Mouse (Mus musculus) MEL (cell line): ENCODE results near the gene 4930432M17Rik. TPM values are rescaled to one million over a fixed set of nuclear protein-coding genes. Genes with fewer than 3 reads are reported as not detected.

Experiments
- DNase-seq: peaks from one replicate; pipeline ENCODE4 v3.0.0; 2011; ENCODE audit warnings: low read depth, low spot score
- H3K27ac ChIP-seq: 2 replicates; pipeline ENCODE4 v1.5.1; 2012; ENCODE audit warnings: low read depth, mild to moderate bottlenecking, control low read depth, low read length, moderate library complexity; ENCODE audit not compliant: control insufficient read depth
- H3K27me3 ChIP-seq, 2 experiments: fragments of 150-350 bp in 1 of 2; sonication (generic) in 1 of 2; 2 replicates each; pipeline ENCODE4 v1.6.1; 2012; ENCODE audit warnings: low read length in 2 of 2, mild to moderate bottlenecking in 2 of 2, improper control_type of control experiment in 1 of 2, moderate library complexity in 1 of 2; ENCODE audit not compliant: insufficient read depth in 2 of 2, control insufficient read depth in 1 of 2
- H3K36me3 ChIP-seq, 2 experiments: 2 replicates each; pipeline ENCODE4 v1.6.1; 2012 to 2014; ENCODE audit warnings: low read length in 2 of 2, improper control_type of control experiment in 1 of 2, inconsistent platforms in 1 of 2, mild to moderate bottlenecking in 1 of 2; ENCODE audit not compliant: insufficient read depth in 2 of 2, control insufficient read depth in 1 of 2
- H3K4me1 ChIP-seq, 2 experiments: fragments of 150-350 bp in 1 of 2; sonication (generic) in 1 of 2; 2 replicates each; pipeline ENCODE4 v1.6.1; 2012; ENCODE audit warnings: low read length in 2 of 2, improper control_type of control experiment in 1 of 2, mild to moderate bottlenecking in 1 of 2; ENCODE audit not compliant: insufficient read depth in 2 of 2, control insufficient read depth in 1 of 2
- H3K4me3 ChIP-seq, 2 experiments: fragments of 150-350 bp in 1 of 2; sonication (generic) in 1 of 2; 2 replicates each; pipeline ENCODE4 v1.5.1; 2012; ENCODE audit warnings: low read depth in 2 of 2, low read length in 2 of 2, mild to moderate bottlenecking in 2 of 2, moderate library complexity in 2 of 2, control low read depth in 1 of 2, improper control_type of control experiment in 1 of 2; ENCODE audit not compliant: control insufficient read depth in 1 of 2, insufficient read depth in 1 of 2
- H3K79me2 ChIP-seq: 2 replicates; pipeline ENCODE4 v1.6.1; 2012; ENCODE audit warnings: mild to moderate bottlenecking, low read length, moderate library complexity; ENCODE audit not compliant: control insufficient read depth, poor library complexity, insufficient read depth
- H3K9ac ChIP-seq: 2 replicates; pipeline ENCODE4 v1.6.1; 2012; ENCODE audit warnings: low read depth, mild to moderate bottlenecking, control low read depth, low read length, moderate library complexity; ENCODE audit not compliant: control insufficient read depth, poor library complexity, severe bottlenecking
- H3K9me3 ChIP-seq: fragments of 150-350 bp; sonication (generic); replicated peaks from 2 replicates; pipeline ENCODE4 v1.6.1; 2012; ENCODE audit warnings: mild to moderate bottlenecking, low read length, improper control_type of control experiment, moderate library complexity; ENCODE audit not compliant: insufficient read depth
- BHLHE40 ChIP-seq: IDR thresholded peaks from 2 replicates; pipeline ENCODE4 v1.6.1; 2012; ENCODE audit warnings: low read depth, mild to moderate bottlenecking, inconsistent platforms, low read length, improper control_type of control experiment, borderline replicate concordance
- CTCF ChIP-seq, 3 experiments: IDR thresholded peaks in 2 of 3; conservative IDR thresholded peaks in 1 of 3; 2 replicates each; pipeline ENCODE4 v1.5.1; 2011 to 2012; ENCODE audit warnings: low read length in 3 of 3, low read depth in 2 of 3, mild to moderate bottlenecking in 2 of 3, improper control_type of control experiment in 1 of 3, inconsistent platforms in 1 of 3, mixed read lengths in 1 of 3, moderate library complexity in 1 of 3; ENCODE audit not compliant: control insufficient read depth in 1 of 3, insufficient read depth in 1 of 3, poor library complexity in 1 of 3, severe bottlenecking in 1 of 3
- E2F4 ChIP-seq: IDR thresholded peaks from 2 replicates; pipeline ENCODE4 v1.6.1; 2011; ENCODE audit warnings: low read depth, low read length, improper control_type of control experiment, borderline replicate concordance
- ELF1 ChIP-seq: IDR thresholded peaks from 2 replicates; pipeline ENCODE4 v1.6.1; 2014; ENCODE audit warnings: low read depth, mild to moderate bottlenecking, inconsistent platforms, low read length, improper control_type of control experiment, moderate library complexity
- EP300 ChIP-seq, 2 experiments: IDR thresholded peaks; 2 replicates each; pipeline ENCODE4 v1.6.1; 2011; ENCODE audit warnings: improper control_type of control experiment in 2 of 2, low read length in 2 of 2, low read depth in 1 of 2, mild to moderate bottlenecking in 1 of 2
- MAX ChIP-seq: IDR thresholded peaks from 2 replicates; pipeline ENCODE4 v1.6.1; 2011; ENCODE audit warnings: low read length, improper control_type of control experiment
- MXI1 ChIP-seq: IDR thresholded peaks from 2 replicates; pipeline ENCODE4 v1.6.1; 2011; ENCODE audit warnings: mild to moderate bottlenecking, low read depth, low read length, improper control_type of control experiment
- NELFE ChIP-seq: IDR thresholded peaks from 2 replicates; pipeline ENCODE4 v1.6.1; 2011; ENCODE audit warnings: low read depth, low read length, improper control_type of control experiment
- NRF1 ChIP-seq: IDR thresholded peaks from 2 replicates; pipeline ENCODE4 v1.6.1; 2014; ENCODE audit warnings: low read depth, mild to moderate bottlenecking, inconsistent platforms, low read length, improper control_type of control experiment, moderate library complexity; ENCODE audit not compliant: poor library complexity, insufficient read depth, severe bottlenecking
- POLR2A ChIP-seq, 2 experiments: IDR thresholded peaks; 2 replicates each; pipeline ENCODE4 v1.6.1; 2011 to 2012; ENCODE audit warnings: low read length in 2 of 2, mild to moderate bottlenecking in 2 of 2, control low read depth in 1 of 2, improper control_type of control experiment in 1 of 2, low read depth in 1 of 2, moderate library complexity in 1 of 2; ENCODE audit not compliant: control insufficient read depth in 1 of 2, insufficient read depth in 1 of 2, poor library complexity in 1 of 2
- RCOR1 ChIP-seq: IDR thresholded peaks from 2 replicates; pipeline ENCODE4 v1.6.1; 2012; ENCODE audit warnings: low read depth, mild to moderate bottlenecking, inconsistent platforms, low read length, improper control_type of control experiment
- TCF12 ChIP-seq: IDR thresholded peaks from 2 replicates; pipeline ENCODE4 v1.6.1; 2014; ENCODE audit warnings: low read depth, mild to moderate bottlenecking, inconsistent platforms, low read length, improper control_type of control experiment, moderate library complexity
- UBTF ChIP-seq: IDR thresholded peaks from 2 replicates; pipeline ENCODE4 v1.6.1; 2012; ENCODE audit warnings: low read depth, mild to moderate bottlenecking, inconsistent platforms, low read length, improper control_type of control experiment, moderate library complexity, borderline replicate concordance; ENCODE audit not compliant: insufficient read depth
- USF1 ChIP-seq: IDR thresholded peaks from 2 replicates; pipeline ENCODE4 v1.6.1; 2014; ENCODE audit warnings: low read depth, mild to moderate bottlenecking, inconsistent platforms, low read length, improper control_type of control experiment, moderate library complexity
- ZC3H11A ChIP-seq: IDR thresholded peaks from 2 replicates; pipeline ENCODE4 v1.6.1; 2012; ENCODE audit warnings: low read depth, mild to moderate bottlenecking, inconsistent platforms, low read length, improper control_type of control experiment
- ZKSCAN1 ChIP-seq: IDR thresholded peaks from 2 replicates; pipeline ENCODE4 v1.6.1; 2012; ENCODE audit warnings: low read depth, mild to moderate bottlenecking, inconsistent platforms, low read length, improper control_type of control experiment, moderate library complexity
- polyA plus RNA-seq, 2 experiments: library from polyadenylated mRNA; stranded (reverse) in 1 of 2; unstranded in 1 of 2; fragments of >175 nt in 1 of 2; fragments of >200 nt in 1 of 2; gene quantifications; 2 replicates each; pipeline versions ENCODE4 v1.2.1 to v1.2.4; 2012; ENCODE audit warnings: low replicate concordance in 2 of 2, low read depth in 1 of 2; ENCODE audit not compliant: insufficient read length in 2 of 2, insufficient read depth in 1 of 2, missing spikeins in 1 of 2
- total RNA-seq: library from RNA; depleted of rRNA; stranded (reverse); fragments of 300-350 nt; gene quantifications from 2 replicates; pipeline ENCODE4 v1.2.3, GENCODE M21; 2012

4930432M17Rik gene
- total and polyA plus RNA-seq, 3 experiments: not detected

DNA sequence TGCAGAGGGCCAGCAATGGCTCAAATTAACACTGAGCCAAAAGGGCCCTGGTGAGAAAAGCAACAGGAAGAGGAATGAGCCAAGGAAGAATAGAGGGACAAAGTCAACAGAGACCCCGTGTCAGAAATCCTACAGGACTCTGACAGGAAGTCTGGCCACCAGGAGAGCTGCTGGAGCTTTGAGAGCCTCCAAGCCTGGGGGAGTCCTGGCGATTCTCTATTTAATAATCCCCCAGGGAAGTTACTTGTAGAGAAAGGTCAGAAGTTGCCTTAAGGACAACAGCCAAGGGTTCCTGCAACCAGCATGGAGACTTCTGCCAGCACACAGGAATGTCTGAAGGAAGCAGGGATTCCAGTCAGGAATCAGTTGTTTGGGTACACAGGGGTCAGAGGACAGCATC is 30.0 kb upstream of the 4930432M17Rik start:
- no peaks in the 10 kb centered on the region for H3K36me3 ChIP-seq
- no peaks in the 10 kb centered on the region for H3K9me3 ChIP-seq
- no peaks in the 10 kb centered on the region for H3K4me1 ChIP-seq
- no peak for DNase-seq
- TF ChIP-seq E2F4 (no peak), NELFE (no peak), ZKSCAN1 (no peak)
- no peak overlapping the region for H3K4me3 ChIP-seq
- no peaks in the 10 kb centered on the region for H3K79me2 ChIP-seq
- no peak overlapping the region for H3K27ac ChIP-seq
- H3K27me3 ChIP-seq: peaks cover 0 to 2% of the 10 kb centered on the region in 2 experiments; a peak in 1 of 4 replicates
- no peak overlapping the region for H3K9ac ChIP-seq

DNA sequence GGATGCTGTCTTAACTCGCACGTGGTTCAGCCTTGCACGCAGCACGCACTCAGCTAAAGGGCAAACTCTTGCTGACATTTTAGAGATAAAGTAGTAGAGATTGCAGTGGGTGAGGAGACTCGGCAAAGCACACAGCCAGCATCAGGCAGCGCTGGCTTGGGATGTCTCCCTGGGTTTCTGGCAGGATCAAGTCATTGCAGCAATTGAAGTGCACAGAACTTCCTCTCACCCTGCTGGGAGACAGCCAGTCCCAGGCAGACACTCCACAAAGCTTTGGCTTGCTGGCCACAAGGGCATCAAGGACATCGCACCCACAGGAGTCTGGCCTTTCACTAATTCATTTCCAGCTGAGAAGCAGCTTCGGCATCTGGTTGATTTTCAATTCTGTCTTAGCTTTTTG is 27.3 kb upstream of the 4930432M17Rik start:
- Histone ChIP-seq H3K9ac (no peak overlapping the region), H3K27me3 (peaks cover 0 to 4% of the 10 kb centered on the region in 2 experiments; a peak in 1 of 4 replicates), H3K4me1 (no peaks in the 10 kb centered on the region), H3K4me3 (no peak overlapping the region), H3K79me2 (no peaks in the 10 kb centered on the region), H3K36me3 (no peaks in the 10 kb centered on the region), H3K9me3 (no peaks in the 10 kb centered on the region), H3K27ac (no peak overlapping the region)
- TF ChIP-seq EP300 (IDR thresholded peaks at IDR 0.05; ENCODE audit: low read depth in 1 of 2, low read length in 2 of 2) (no peak), MXI1 (no peak), MAX (no peak), ELF1 (no peak), TCF12 (no peak)
- no peak for DNase-seq

DNA sequence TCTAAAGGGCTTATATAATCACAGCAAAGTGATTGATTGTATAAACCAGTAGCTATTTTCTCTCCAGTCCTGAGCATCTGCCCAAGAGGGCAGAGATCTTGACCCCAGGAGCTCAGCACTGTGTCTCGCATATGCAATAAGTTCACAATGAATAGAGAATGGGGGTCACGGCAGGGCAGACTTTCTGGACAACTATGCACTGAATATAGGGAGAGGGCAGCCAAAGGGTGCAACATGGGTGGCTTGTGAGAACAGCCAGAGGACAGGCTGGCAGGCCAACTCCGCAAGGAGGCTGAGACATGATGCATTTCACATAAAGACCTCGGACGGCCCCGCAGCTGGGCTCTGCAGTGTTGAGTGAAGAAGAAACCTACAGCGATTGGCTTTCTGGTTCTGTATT is 25.1 kb upstream of the 4930432M17Rik start:
- no peak for DNase-seq

More for the DNA sequence above, 25.1 kb upstream of the 4930432M17Rik start:
- TF ChIP-seq BHLHE40: no peak
- TF ChIP-seq RCOR1: no peak
- TF ChIP-seq ZC3H11A: no peak
- TF ChIP-seq ELF1: no peak
- TF ChIP-seq EP300 (IDR thresholded peaks at IDR 0.05; ENCODE audit: low read depth in 1 of 2, low read length in 2 of 2): no peak
- TF ChIP-seq POLR2A (IDR thresholded peaks at IDR 0.05; ENCODE audit: control insufficient read depth in 1 of 2, insufficient read depth in 1 of 2, low read depth in 1 of 2, low read length in 2 of 2, poor library complexity in 1 of 2): no peak
- TF ChIP-seq UBTF: no peak
- no peak for TF ChIP-seq NRF1
- TF ChIP-seq CTCF (IDR thresholded peaks at IDR 0.05 in 2 of 3, conservative IDR thresholded peaks at IDR 0.05 in 1 of 3; ENCODE audit: control insufficient read depth in 1 of 3, insufficient read depth in 1 of 3, low read depth in 2 of 3, low read length in 3 of 3, poor library complexity in 1 of 3, severe bottlenecking in 1 of 3): no peak
- no peak for TF ChIP-seq USF1
- no peak overlapping the region for H3K27ac ChIP-seq
- H3K4me1 ChIP-seq: no peaks in the 10 kb centered on the region
- H3K9ac ChIP-seq: no peak overlapping the region
- H3K9me3 ChIP-seq: no peaks in the 10 kb centered on the region
- H3K36me3 ChIP-seq: no peaks in the 10 kb centered on the region
- H3K4me3 ChIP-seq: no peak overlapping the region
- H3K27me3 ChIP-seq: peaks cover 0 to 6% of the 10 kb centered on the region in 2 experiments; a peak in 1 of 4 replicates
- H3K79me2 ChIP-seq: no peaks in the 10 kb centered on the region
